Mouse (Mus musculus) thymus, postnatal 4 days (tissue): ENCODE data around the gene Fam171a2.

ENCODE experiments used
- DNase-seq: peaks from one replicate; pipeline ENCODE4 v3.0.0; 2021

Fam171a2 gene

DNA sequence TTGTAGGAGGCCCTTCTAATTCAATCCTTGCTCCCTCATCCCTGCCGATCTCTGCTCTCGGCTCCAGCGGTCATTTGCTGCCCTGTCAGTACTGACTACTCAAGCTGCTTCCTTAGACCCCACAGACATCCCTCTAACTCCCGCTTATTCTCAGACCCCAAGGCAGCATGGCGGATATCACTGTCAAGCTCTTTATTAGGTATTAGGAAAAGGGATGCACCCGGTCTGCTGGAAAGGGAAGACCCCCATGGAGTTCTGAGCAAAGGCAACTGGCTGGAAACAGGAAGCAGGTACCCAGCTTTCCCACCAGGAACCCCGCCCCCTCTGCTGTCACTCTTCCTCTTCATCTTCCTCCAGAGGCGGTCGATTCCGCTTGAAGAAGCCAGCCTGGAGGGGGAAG lies 5.6 kb upstream of the Fam171a2 start:
- DNase-seq = no peak

DNA sequence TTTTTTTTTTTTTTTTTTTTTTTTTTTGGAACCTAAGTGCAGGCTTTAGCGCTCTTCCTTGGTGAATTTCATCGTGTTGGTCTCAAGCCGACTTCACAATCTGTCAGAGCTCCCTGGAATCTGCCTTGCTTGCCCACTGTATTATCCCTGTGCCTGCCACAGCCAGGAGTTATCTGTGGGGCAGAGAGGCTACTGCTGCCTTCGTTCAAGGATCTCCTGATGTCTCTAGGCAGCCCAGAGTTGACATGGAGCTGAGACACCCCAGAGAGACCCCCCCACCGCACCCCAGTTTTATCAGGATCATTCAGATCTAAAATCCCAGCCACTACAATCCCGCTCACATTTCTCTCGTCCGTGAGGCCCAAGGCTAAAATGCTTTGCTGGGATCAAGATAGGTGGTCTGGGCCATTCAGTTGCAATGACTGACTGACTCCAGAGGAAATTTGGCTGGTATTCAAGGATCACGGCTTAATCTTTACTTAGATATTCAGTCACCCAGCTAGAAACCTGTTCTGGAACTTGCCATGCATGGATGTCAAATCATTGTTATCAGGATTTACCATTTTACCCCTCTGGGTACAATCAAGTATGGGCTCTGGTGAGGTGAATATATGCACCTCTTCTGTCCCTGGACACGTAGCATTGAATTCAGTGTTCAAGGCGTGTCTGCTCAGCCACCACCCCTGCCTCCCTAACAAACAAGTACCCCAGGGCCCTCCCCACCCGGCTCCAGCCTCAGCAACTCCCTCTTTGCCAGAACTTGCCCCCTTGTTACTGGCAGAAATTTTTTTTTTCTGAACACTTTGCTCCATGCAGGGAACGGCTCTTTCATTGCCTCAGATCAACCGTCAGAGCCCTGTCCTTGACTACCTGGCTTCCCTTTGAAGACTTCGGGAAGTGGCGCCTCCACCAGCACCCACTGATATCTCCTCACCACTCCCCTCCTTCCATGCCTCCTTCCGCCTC lies 1.8 kb upstream of the Fam171a2 start:
- DNase-seq = no peak

DNA sequence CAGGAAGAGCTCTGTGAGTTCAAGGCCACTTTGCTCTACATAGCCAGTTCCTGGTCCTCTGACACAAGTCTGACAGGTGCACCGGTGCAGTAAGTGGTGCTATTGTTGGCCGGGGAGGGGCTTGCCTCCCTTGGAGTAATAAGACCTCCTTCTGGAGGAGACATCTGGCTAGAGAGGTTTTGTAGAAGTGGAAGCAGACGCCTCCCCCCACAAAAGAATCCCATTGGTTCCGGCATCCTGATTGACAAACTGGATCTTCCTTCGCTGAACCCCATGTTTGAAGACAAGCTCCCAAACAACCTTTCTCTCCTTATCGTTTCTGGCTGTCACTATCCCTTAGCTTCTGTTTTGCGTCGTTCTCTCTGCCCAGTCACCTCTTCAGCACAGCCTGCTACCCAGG lies 845 bp upstream of the Fam171a2 start:
- DNase-seq = no peak

DNA sequence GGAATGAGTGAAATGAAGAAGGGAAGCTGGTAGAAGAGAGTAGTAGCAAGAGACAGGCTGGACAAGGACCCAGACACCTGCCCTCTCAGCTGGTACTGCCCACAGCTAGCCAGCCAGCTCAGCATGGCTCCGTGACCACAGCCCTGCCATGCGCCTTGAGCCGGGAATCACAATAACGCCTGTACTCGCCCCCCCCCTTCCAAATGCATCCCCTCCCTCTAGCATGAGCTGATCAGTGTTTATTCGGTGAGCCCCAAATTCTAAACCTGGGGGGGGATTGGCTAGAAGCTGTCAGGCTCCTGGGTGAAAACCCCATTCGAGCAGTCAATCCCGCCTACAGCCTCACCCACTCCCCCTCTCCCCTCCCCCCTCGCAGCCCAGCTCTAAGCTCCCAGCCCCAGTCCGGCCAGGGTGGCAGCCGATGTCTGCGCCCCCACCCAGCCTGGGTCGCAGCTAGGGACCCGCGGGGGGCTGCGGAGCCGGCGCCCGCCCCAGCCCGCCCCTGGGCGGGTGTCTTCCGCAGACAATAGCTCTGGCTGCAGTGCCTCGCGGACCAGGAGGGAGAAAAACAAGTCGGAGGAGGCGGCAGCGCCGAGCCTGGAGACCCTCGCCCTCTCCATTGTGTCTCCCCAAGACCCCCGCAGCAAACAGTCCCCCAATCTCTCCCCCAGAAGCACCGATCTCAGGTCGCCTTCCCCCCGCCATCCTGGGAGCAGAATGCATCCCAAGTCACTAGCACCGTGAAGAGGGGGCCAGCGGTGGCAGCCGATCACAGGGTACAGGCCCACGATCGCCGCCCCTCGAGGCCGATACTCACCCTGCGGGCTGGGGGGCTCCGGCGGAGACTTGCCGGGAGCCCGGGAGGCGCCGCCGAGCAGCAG lies 661 bp downstream of the Fam171a2 start:
- peak; percentile 49 for DNase-seq

DNA sequence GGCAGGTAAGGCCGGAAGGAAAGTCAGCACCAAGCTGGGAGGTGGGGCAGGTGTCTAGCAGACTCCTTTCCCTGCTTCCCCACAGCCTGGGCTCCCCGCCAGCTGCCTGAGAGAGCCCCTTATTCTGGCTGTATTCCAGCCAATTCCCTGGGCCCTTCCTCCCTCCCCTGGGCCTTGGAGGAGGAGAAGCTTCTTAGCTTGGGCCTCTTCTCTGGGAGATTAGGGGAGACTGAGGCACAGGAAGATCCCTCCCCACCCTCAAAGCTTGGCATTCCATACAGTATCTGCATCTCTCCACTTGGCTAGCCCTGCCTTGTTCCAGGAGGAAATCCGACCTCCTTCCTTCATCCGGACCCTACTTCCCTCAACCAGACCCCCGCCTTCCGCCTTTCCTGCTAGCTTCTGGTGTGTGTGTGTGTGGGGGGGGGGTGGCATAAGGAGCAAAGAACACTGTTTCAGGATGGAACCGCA lies 1.6 kb downstream of the Fam171a2 start:
- DNase-seq = no peak

DNA sequence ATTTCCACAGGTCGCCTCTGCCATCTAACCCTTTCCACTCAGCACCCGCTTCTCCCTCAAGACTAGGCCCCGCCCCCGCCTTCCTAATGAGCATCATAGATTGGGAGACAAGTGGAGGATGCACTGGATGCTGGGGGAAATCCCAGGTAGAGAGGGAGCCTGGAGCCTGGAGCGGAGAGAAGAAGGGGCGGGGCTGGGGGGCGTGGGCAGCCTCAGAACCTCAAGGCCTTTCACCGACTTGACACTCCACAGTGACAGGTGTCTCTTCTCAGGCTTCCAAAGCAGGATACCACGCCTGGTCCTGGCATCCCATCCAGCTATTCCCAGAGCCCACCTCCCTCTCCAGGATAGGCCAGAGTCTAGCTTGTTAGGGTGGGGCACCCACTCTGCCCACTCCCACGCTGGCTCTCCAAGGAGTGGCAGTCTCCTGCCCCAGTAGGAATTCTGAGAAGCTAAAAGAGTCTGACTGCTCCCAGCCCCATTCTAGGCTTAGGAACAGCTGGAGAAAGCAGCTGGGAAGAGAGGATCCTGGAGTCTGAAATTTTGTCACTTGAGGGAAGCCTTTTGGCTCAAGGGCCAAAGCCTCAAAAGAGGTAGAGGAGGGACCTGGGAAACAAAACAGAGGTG lies 2.1 kb downstream of the Fam171a2 start:
- no peak for DNase-seq

DNA sequence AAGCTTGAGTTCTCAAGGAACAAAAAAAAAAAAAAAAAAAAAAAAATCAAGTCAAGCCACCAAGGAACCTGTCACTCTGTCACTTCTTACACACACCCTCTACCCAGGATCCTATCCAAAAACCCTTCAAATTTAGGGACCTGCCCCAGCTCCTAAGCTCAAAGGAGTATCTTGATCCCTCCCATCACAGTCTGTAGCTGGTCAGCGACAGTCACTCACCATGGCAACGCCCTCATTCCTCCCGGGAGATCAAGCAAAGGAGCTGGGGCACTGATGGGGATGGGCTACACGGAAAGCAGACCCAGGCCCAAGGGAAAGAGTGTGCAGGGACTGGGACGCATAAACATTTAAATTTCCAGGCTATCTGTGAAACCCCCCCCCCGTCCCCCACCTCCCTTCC lies 2.7 kb downstream of the Fam171a2 start:
- no peak for DNase-seq

DNA sequence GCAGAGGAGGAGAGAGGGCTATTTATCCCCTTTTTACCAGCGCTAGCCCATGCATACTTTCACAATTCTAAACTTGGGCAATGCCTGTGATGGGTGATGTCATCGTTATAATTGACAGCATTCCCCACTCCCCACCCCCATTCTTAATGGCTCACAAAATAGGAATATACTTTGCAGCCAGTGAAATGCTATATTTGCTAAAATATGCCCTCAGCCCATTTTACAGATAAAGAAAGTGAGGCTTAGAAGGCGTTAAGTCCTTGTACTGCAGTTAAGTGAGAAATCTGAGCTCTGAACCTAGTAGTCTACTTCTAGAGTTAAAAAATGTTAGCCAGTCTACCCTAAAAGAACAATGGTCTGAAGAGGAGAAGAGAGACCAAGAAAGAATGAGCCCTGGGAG lies 3.2 kb downstream of the Fam171a2 start:
- no peak for DNase-seq

DNA sequence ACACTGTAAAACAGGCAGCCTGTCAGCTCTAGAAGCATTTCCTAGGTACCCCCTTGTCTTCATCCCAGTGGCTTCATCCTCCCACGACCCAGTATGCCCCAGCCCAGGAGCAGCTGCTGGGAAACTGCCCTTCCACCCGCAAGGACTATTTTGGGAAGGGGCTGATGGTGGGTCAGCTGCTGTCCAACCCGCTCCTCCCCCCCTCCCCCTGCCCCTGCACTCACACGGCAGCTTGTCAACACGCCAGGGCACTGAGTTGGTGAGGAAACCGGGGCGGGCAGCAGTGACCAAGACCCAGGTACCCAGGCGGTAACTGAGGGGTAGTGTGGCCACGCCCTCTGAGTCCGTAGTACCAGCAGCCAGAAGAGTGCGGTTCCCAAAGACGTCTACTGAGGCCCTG lies 3.7 kb downstream of the Fam171a2 start:
- no peak for DNase-seq

DNA sequence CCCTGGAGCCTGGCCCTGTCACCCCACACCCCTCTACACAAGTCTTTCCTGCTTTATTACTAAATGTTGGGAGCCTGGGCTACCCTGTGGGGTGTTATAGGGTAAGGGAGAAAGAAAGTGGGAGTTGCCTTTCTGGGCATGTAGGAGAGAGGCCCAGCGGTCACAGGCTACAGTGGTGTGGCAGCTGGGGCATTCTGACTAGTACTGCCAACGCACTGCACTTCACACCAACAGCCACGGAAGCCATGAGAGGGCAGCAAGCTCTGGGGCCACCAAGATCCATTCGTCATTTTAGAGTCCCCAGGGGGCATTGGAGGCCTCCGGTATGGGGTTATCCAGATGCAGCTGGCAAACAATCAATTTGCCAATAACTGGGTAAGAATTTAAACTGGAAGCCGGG lies 5.4 kb downstream of the Fam171a2 start:
- DNase-seq = no peak

DNA sequence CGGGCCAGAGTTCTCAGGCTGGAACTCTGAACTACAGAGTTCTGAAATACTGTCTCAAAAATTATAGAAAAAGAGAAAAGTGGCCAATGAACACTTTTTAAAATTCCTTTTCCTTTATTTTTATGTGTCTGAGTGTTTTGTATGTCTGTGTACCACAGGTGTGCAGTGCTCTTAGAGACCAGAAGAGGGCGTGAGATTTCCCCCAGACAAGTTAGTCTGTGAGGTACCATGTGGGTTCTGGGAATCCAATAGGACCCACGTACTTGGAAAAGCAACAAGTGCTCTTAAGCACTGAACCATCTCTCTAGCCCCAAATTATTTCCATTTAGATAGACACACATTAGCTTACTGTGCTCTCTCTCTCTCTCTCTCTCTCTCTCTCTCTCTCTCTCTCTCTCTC lies 6.0 kb downstream of the Fam171a2 start:
- DNase-seq = no peak

DNA sequence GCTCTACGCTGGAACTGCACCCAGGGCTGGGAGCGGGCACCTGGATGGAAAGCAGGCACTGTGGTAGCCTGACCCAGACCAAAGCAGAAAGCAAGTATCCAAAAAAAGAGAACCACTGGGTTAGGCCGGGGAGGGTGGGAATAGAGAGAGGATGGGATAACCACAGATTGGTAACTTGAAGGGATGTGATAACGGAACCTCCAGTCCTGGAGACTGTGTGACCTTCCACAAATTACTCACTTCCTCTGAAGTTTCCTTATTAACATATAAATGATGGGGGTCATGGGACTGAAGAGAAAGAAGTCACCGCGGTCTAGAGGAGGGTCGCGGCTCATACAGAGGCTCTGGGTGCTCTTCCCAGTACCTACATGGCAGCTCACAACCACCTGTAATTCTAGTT lies 7.2 kb downstream of the Fam171a2 start:
- DNase-seq = no peak

DNA sequence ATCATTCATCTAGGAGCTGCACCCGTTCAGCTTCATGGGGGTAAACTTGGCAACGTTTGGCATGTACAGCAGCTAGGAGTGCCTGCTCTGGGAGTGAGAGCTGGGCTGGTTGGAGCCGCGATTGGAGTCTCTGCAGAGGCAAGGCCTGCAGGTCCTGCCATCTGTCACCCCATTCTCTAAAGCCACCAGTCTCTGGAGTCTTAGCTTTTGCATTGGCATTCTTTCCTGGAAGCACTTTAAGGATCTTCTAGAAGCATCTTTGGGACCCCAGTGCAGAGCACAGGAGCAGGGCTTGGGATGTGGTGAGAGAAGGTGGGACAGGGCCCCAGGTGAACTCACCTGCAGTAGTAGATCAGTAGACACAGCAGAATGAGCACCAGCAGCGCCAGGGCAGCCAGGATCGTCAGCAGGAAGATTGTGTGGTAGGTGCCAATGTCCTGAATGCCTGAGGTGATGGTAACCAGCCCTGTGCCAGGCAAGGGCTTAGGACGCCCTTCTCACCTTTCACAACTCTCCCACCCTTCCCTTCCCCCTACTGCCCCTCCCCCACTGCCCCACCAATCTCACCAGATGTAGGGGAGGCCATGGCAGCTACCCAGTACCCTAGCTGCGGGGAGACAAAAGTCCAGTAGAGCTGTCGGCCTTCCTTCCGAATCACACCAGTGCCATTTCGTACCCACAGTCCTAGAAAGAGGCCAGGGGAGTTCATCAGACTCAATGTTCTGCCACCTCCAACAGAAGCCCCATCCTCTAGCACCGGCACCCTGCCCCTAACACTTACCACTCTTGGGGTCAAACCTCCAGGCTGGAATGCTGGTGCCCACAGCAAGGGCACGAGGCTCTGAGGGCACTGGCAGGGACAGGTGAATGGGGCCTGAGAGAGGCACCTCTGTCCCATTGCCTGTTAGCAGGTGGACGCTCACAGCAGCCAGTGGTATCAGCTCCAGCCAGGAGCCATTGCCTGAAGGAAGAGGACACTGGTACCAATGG lies 8.1 kb downstream of the Fam171a2 start:
- DNase-seq = no peak

DNA sequence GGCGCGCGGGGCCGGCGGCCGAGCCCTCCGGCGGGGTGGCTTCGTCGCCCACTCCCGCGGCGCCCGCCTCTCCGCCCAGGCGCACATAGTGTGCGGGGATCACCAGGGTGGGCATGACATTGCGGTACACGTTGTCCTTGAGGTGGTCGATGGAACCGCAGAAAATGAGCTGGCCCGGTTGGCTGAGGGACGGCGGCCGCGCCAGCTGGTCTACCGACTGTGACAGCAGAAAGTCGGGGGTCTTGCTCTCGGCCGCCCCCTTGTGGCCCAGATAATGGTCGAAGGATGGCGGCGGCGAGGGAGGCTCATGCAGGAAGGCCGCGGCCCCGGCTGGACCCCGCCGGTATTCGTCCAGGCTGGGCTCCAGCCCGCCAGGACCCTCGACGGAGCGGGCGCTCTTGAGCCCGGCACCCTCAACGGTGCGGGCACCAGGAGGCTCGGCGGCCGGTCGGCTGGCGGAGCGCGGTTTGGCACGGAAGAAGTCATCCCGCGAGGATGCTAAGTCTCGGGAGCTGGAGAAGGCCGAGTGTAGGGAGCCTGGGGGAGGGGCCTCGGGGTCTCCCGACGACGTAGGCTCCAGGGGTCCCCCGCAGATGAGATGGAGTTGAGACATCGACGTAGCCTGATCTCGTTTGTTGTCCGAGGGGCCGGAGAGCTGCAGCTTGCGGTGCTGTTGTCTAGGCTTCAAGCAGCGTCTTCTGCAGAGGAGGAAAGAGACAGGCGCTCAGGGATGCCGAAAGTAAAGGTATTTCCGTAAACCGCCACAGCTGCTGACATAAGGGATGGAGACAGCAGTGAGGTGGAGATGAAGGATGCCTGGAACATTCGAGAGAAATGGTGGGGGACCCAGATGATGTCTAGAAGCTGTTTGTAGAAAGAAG lies 9.0 kb downstream of the Fam171a2 start:
- DNase-seq = peak; percentile 86

DNA sequence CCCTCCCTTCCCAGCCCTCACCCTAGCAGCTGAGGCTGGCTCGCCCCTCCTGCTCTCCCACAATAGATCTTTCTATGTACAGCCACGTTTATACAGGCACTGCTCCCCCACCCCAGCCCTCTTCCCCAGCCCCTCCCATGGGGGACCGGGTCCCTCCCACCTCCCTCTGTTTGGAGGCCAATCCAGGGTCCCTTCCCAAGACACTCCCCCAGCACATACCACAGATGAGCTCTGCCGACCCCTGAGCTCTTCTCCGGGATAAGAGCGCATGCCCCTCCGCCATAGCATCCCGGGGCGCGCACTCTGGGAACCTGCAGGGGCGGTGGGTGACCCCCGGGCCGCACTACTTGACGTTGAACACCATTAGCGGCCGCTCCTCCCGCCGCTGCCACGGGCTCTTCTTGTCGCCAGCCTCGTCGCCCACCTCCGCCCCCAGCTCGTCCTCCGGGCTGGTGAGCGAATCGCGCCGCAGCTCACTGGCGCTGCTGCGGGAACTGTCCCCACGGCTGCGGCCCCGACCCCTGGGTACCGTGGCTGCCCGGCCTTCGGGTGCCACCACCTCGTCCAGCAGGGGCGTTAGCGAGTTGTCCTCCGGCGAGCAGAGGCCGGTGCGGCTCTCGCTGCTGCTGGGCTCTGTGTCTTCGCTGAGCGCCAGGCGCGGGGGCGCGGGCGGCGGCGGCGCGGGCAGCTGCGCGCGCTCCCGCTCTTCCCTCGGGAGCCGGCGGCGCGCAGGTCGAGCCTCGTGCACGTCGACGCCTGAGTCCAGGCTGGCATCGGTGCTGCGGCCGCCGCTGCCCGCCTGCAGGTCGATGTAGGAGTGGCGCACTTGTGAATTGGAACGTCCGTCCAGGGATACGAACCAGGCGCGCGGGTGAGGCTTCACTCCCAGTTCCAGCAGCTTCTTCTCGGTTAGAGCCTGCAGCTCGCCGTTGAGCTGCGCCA lies 10.1 kb downstream of the Fam171a2 start:
- DNase-seq = peak; percentile 40

DNA sequence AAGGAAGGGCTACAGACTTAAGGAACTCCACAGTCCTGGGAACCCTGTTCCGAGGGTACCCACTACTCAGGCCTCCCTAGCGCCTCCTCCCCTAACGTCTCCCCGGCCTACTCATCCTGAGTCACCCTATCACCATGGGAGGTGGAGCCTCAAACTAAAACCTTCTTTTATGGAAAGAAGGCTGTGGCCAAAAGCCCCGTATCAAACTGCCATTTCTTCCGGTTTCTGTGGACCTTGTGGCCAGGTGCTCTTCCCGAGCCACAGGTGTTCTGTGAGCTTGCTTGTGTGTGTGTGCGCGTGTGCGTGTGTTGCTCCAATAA lies 11.1 kb downstream of the Fam171a2 start:
- DNase-seq = no peak

DNA sequence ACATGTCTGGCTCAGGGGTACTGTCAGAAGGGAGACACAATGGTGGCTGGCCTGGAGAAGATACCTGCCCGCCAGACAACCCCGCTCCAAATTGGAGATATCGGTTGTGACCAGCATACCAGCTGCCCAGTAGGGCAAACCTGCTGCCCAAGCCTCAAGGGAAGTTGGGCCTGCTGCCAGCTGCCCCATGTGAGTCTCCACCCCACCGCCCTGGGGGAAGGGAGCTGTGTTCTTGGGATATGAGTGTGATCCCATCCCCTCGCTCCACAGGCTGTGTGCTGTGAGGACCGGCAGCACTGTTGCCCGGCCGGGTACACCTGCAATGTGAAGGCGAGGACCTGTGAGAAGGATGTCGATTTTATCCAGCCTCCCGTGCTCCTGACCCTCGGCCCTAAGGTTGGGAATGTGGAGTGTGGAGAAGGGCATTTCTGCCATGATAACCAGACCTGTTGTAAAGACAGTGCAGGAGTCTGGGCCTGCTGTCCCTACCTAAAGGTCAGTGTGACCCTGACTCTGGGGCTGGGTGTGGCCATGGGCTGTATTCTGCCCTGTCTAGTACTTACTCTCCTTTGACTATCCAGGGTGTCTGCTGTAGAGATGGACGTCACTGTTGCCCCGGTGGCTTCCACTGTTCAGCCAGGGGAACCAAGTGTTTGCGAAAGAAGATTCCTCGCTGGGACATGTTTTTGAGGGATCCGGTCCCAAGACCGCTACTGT lies 11.6 kb downstream of the Fam171a2 start:
- no peak for DNase-seq

DNA sequence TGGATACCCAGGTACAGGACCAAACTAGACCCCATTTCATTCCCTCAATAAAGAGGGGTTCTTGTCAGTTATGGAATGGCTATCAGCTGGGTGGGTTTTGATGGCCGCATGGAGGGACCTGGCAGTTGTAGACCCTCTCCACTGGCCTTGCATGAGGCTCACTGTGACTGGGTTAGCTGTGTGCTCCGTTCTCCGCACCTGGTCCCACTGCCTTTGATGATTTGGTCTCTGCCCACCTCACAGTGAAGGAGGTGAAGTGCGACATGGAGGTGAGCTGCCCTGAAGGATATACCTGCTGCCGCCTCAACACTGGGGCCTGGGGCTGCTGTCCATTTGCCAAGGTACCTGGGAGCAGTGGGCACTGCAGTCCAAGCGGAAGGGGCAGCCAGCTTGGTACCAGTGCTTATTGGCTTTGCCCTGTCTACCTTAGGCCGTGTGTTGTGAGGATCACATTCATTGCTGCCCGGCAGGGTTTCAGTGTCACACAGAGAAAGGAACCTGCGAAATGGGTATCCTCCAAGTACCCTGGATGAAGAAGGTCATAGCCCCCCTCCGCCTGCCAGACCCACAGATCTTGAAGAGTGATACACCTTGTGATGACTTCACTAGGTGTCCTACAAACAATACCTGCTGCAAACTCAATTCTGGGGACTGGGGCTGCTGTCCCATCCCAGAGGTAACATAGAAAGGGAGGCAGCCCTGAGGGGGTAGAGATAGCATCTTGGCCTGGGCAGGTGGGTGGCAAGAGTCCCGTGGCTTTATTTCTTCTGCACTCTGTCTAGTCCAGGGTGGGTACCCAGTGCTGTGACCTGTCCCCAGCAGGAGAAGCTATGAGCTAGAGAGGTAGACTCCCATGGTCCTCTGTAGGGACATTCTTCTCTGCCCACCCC lies 12.4 kb downstream of the Fam171a2 start:
- no peak for DNase-seq
